Mouse (Mus musculus) mouse trophoblast stem cell (cell line): ENCODE measurements around the gene Smim13.
"Not testable (repeated sequence)": the region's sequence is repeated elsewhere in the genome, so short reads cannot be mapped to it uniquely, and the experiment has no call there.

Source experiments
- in situ Hi-C, 2 experiments: fragments of 300-500 bp; cut with MseI, MboI; formaldehyde crosslinking; loops; 2 replicates in 1 of 2; 3 replicates in 1 of 2; pipeline ENCODE4 v1.15.1; 2025

The Smim13 gene

GRCm38 (mm10) chr13:41249538-41250317, at the start of gene Smim13:
Smim13 (plus strand) TSS chr13:41249844.
- in situ Hi-C loops = loop anchor here (25.0 kb wide), 2 partner anchors 412 to 437 kb away; no protein-coding TSS in a partner anchor

GRCm38 (mm10) chr13:41200861-41201260, 48.8 kb upstream of the Smim13 start:
- in situ Hi-C loops = no loop called here

- in situ Hi-C loops = no loop called here
Observed at GRCm38 (mm10) chr13:41203289-41203688, 46.4 kb upstream of the Smim13 start.

GRCm38 (mm10) chr13:41203691-41204090, 46.0 kb upstream of the Smim13 start:
- in situ Hi-C loops = no loop called here

GRCm38 (mm10) chr13:41205568-41205967, 44.1 kb upstream of the Smim13 start:
- in situ Hi-C loops = not testable (repeated sequence)

- in situ Hi-C loops = no loop called here
Observed at GRCm38 (mm10) chr13:41206241-41206640, 43.4 kb upstream of the Smim13 start.

GRCm38 (mm10) chr13:41211276-41211675, 38.4 kb upstream of the Smim13 start:
- in situ Hi-C loops = no loop called here

- in situ Hi-C loops = no loop called here
Observed at GRCm38 (mm10) chr13:41212558-41213322, 36.9 kb upstream of the Smim13 start.

GRCm38 (mm10) chr13:41215669-41216068, 34.0 kb upstream of the Smim13 start:
- in situ Hi-C loops = no loop called here

GRCm38 (mm10) chr13:41216236-41216635, 33.4 kb upstream of the Smim13 start:
- in situ Hi-C loops = no loop called here

- in situ Hi-C loops = no loop called here
Observed at GRCm38 (mm10) chr13:41219056-41219455, 30.6 kb upstream of the Smim13 start.

GRCm38 (mm10) chr13:41219687-41220303, 29.8 kb upstream of the Smim13 start:
- in situ Hi-C loops = no loop called here

- in situ Hi-C loops = no loop called here
Observed at GRCm38 (mm10) chr13:41220304-41220834, 29.3 kb upstream of the Smim13 start, which contains the start of gene Elovl2. Elovl2 (minus strand) TSS chr13:41220405.

GRCm38 (mm10) chr13:41226513-41226912, 23.1 kb upstream of the Smim13 start:
- in situ Hi-C loops = loop anchor here (5.0 to 25.0 kb wide), 3 partner anchors 139 to 414 kb away; no protein-coding TSS in a partner anchor

GRCm38 (mm10) chr13:41228060-41228459, 21.6 kb upstream of the Smim13 start:
- in situ Hi-C loops = loop anchor here (5.0 to 25.0 kb wide), 3 partner anchors 141 to 416 kb away; no protein-coding TSS in a partner anchor

GRCm38 (mm10) chr13:41230256-41230655, 19.4 kb upstream of the Smim13 start:
- in situ Hi-C loops = loop anchor here (10.0 to 25.0 kb wide), 3 partner anchors 145 to 418 kb away; no protein-coding TSS in a partner anchor

GRCm38 (mm10) chr13:41231389-41231983, 18.2 kb upstream of the Smim13 start:
- in situ Hi-C loops = loop anchor here (10.0 to 25.0 kb wide), 3 partner anchors 147 to 419 kb away; no protein-coding TSS in a partner anchor

- in situ Hi-C loops = loop anchor here (10.0 to 25.0 kb wide), 3 partner anchors 147 to 420 kb away; no protein-coding TSS in a partner anchor
Observed at GRCm38 (mm10) chr13:41232209-41232608, 17.4 kb upstream of the Smim13 start.

GRCm38 (mm10) chr13:41233241-41233640, 16.4 kb upstream of the Smim13 start:
- in situ Hi-C loops = loop anchor here (10.0 to 25.0 kb wide), 3 partner anchors 148 to 421 kb away; no protein-coding TSS in a partner anchor

- in situ Hi-C loops = loop anchor here (5.0 to 25.0 kb wide), 4 partner anchors 98 to 423 kb away; no protein-coding TSS in a partner anchor
Observed at GRCm38 (mm10) chr13:41235181-41235580, 14.5 kb upstream of the Smim13 start.
